Mouse (Mus musculus): ENCODE data around the gene Acsbg1.

- TF ChIP-seq ZC3H11A (IDR thresholded peaks at IDR 0.05; ENCODE audit: borderline replicate concordance, low read depth, low read length) (no peak), MAFK (IDR thresholded peaks at IDR 0.05; ENCODE audit: insufficient read depth, low read depth, low read length) (no peak)
Observed at GRCm38 (mm10) chr9:54673887-54674286, 12.2 kb upstream of the Acsbg1 start.

All from ES-E14 (cell line).